Mouse (Mus musculus): Measurements from ENCODE around the gene Sez6l. TPM values are rescaled to one million over a fixed set of nuclear protein-coding genes. Genes with fewer than 3 reads are reported as not detected.

Sez6l gene
- polyA plus RNA-seq, 1 experiment from 2014 or later = 0.08 TPM

DNA sequence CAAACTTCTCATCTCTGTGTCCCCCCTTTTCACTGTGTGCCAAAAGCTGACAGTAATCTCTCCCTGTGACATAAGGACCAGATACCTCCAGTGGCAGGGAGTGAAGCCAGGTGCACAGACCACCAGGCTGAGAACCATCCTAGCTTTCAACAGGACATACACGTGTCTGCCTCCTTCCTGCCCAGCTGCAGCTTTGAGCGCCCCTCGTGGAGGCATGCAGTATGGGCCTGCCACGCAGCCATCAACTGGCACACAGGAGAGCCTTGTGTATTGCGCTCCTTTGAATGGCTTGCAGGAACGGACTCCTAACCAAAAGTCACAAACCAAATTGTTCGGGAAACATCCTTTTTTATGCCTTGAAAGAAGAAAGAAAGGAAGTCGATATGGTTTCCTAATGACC is 3.1 kb downstream of the Sez6l start:
- WGBS = 10% methylated on average over 8 of the region's 8 CpGs
- Histone ChIP-seq H3K36me3 (ENCODE audit: control insufficient read depth, insufficient read depth, low read length) (no peaks in the 10 kb centered on the region), H3K4me2 (no peak overlapping the region), H3K9ac (ENCODE audit: low read depth, low read length) (no peak overlapping the region), H3K4me1 (replicated peaks; ENCODE audit: control insufficient read depth, insufficient read depth, low read length) (no peaks in the 10 kb centered on the region), H3K9me3 (ENCODE audit: control insufficient read depth, low read length) (no peaks in the 10 kb centered on the region), H3K4me3 (ENCODE audit: low read depth, low read length) (no peak overlapping the region), H3K27ac (ENCODE audit: low read depth, low read length) (no peak overlapping the region), H3K27me3 (replicated peaks; ENCODE audit: control insufficient read depth, insufficient read depth, low read length) (peaks cover 43% of the 10 kb centered on the region)
- DNase-seq (ENCODE audit: low spot score) = no peak
- ATAC-seq (replicated peaks; ENCODE audit: low FRiP score) = no peak

DNA sequence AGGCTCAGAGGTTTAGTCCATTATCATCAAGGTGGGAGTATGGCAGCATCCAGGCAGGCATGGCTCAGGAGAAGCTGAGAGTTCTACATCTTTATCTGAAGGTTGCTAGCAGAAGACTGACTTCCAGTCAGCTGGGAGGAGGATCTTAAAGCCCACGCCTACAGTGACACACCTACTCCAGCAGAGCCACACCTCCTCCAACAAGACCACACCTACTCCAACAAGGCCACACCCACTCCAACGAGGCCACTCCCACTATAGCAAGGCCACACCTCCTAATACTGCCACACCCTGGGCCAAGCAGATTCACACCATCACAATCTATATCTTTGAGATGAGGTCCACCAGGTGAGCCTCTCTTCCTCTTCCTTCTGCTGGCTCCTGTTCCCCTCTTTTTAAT is 4.8 kb downstream of the Sez6l start:
- ATAC-seq (replicated peaks; ENCODE audit: low FRiP score) = no peak
- Histone ChIP-seq H3K9me3 (ENCODE audit: control insufficient read depth, low read length) (no peaks in the 10 kb centered on the region), H3K36me3 (ENCODE audit: control insufficient read depth, insufficient read depth, low read length) (no peaks in the 10 kb centered on the region), H3K9ac (ENCODE audit: low read depth, low read length) (no peak overlapping the region), H3K4me1 (replicated peaks; ENCODE audit: control insufficient read depth, insufficient read depth, low read length) (no peaks in the 10 kb centered on the region), H3K4me2 (no peak overlapping the region), H3K27me3 (replicated peaks; ENCODE audit: control insufficient read depth, insufficient read depth, low read length) (peaks cover 27% of the 10 kb centered on the region), H3K4me3 (ENCODE audit: low read depth, low read length) (no peak overlapping the region), H3K27ac (ENCODE audit: low read depth, low read length) (no peak overlapping the region)
- no peak for DNase-seq (ENCODE audit: low spot score)
- WGBS = 38% methylated on average over 2 of the region's 2 CpGs

DNA sequence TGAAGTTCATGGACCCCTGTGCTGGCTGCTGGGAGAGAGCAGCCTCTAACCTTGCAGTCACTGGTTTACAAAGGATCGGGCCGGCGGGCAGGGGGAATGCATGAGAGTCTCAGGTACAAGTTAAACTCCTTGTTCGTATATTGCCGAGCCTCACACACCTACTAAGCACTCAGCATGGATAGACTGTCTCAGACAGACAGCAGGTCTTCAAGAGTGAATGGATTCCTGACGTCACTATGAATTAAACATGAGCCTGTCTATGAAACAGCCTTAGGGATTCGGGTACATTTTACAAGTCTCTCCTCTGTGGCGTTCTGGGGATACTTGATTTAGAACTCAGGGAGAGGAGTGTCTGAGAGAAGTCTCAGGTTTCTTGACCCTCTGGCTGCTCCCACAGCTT is 11.5 kb downstream of the Sez6l start:
- ATAC-seq (replicated peaks; ENCODE audit: low FRiP score) = no peak
- H3K9me3 ChIP-seq (ENCODE audit: control insufficient read depth, low read length) = no peaks in the 10 kb centered on the region
- H3K4me3 ChIP-seq (ENCODE audit: low read depth, low read length) = no peak overlapping the region
- no peaks in the 10 kb centered on the region for H3K36me3 ChIP-seq (ENCODE audit: control insufficient read depth, insufficient read depth, low read length)
- no peak overlapping the region for H3K4me2 ChIP-seq
- 62% methylated on average over 8 of the region's 8 CpGs for WGBS
- H3K27ac ChIP-seq (ENCODE audit: low read depth, low read length) = no peak overlapping the region
- no peak for DNase-seq (ENCODE audit: low spot score)
- no peak overlapping the region for H3K9ac ChIP-seq (ENCODE audit: low read depth, low read length)
- H3K4me1 ChIP-seq (replicated peaks; ENCODE audit: control insufficient read depth, insufficient read depth, low read length) = no peaks in the 10 kb centered on the region
- no peaks in the 10 kb centered on the region for H3K27me3 ChIP-seq (replicated peaks; ENCODE audit: control insufficient read depth, insufficient read depth, low read length)

DNA sequence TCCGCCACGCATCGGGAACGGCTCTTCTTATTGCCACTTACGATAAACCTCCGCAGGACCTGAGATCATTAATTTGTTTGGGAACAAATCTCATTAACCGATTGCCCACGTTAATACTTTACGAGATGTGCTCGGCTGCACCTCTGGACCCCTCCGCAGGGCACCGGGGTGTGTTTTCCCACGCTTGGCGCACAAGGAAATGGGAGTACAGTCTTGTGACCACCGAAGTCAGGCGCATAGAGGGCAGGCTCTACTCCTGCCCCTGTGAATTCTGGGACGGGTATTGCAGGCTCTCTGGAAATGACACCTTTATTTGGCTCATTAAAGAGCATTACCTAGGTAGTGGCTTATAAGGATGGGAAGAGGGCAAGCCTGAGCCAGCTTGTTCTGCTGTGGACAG is 11.9 kb downstream of the Sez6l start:
- no peaks in the 10 kb centered on the region for H3K36me3 ChIP-seq (ENCODE audit: control insufficient read depth, insufficient read depth, low read length)
- H3K4me3 ChIP-seq (ENCODE audit: low read depth, low read length) = no peak overlapping the region
- H3K4me1 ChIP-seq (replicated peaks; ENCODE audit: control insufficient read depth, insufficient read depth, low read length) = no peaks in the 10 kb centered on the region
- no peak overlapping the region for H3K27ac ChIP-seq (ENCODE audit: low read depth, low read length)
- no peak for DNase-seq (ENCODE audit: low spot score)
- no peak overlapping the region for H3K4me2 ChIP-seq
- no peak for ATAC-seq (replicated peaks; ENCODE audit: low FRiP score)
- no peak overlapping the region for H3K9ac ChIP-seq (ENCODE audit: low read depth, low read length)
- no peaks in the 10 kb centered on the region for H3K27me3 ChIP-seq (replicated peaks; ENCODE audit: control insufficient read depth, insufficient read depth, low read length)
- no peaks in the 10 kb centered on the region for H3K9me3 ChIP-seq (ENCODE audit: control insufficient read depth, low read length)
- 86% methylated on average over 17 of the region's 17 CpGs for WGBS

DNA sequence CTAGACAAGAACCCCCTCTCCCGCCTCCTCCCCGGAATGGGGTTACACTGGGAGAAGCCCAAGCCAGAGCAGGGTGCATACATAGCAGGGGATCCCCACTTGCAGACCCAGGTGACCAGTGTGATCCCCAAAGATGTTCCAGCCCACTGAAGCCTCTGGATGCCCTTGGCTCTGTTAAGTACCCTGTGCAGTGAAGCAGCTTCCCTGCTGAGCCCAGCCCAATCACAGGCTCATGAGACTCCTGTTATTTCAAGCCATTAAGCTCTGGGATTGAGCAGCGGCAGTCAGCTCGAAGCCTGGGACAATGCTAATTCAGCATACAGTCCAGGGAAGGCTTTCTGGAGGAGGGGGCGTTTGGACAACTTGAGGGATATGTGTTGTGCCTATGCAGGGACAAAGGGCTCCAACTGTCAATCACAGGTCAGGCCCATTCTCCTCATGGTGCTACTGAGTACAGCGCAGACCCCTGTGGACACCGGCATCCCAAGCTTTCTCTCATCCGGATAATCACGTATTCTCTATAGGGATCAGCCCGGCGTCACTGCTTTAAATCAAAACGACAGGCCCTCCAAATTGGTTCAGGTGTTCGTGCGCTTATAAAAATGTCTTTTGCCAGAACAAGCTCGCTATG is 16.0 kb downstream of the Sez6l start:
- WGBS = 73% methylated on average over 15 of the region's 15 CpGs
- no peak for ATAC-seq (replicated peaks; ENCODE audit: low FRiP score)
- Histone ChIP-seq H3K27ac (ENCODE audit: low read depth, low read length) (no peak overlapping the region), H3K36me3 (ENCODE audit: control insufficient read depth, insufficient read depth, low read length) (no peaks in the 10 kb centered on the region), H3K4me3 (ENCODE audit: low read depth, low read length) (no peak overlapping the region), H3K4me2 (no peak overlapping the region), H3K4me1 (replicated peaks; ENCODE audit: control insufficient read depth, insufficient read depth, low read length) (no peaks in the 10 kb centered on the region), H3K9me3 (ENCODE audit: control insufficient read depth, low read length) (no peaks in the 10 kb centered on the region), H3K27me3 (replicated peaks; ENCODE audit: control insufficient read depth, insufficient read depth, low read length) (no peaks in the 10 kb centered on the region), H3K9ac (ENCODE audit: low read depth, low read length) (no peak overlapping the region)
- DNase-seq (ENCODE audit: low spot score) = no peak

DNA sequence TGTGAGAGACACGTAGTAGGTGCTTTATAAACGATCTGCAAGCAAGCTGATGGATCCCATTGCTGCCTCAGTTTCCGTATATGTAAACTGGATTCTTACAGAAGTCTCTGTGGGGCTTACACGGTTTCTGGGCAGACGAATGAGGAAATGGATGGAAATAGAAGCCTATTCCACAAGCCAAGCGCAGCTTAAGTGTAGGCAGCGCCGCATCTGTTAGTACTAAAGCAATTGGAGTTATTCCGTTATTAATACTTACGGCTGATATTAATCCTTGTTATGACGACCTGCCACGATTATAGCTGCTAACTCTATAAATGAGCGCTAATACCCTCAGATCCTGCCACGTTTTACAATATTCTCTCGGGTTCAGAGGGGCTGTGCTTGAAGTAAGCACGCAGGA is 16.8 kb downstream of the Sez6l start:
- Histone ChIP-seq H3K4me3 (ENCODE audit: low read depth, low read length) (no peak overlapping the region), H3K27ac (ENCODE audit: low read depth, low read length) (no peak overlapping the region), H3K4me2 (no peak overlapping the region), H3K36me3 (ENCODE audit: control insufficient read depth, insufficient read depth, low read length) (no peaks in the 10 kb centered on the region), H3K9me3 (ENCODE audit: control insufficient read depth, low read length) (no peaks in the 10 kb centered on the region), H3K27me3 (replicated peaks; ENCODE audit: control insufficient read depth, insufficient read depth, low read length) (no peaks in the 10 kb centered on the region), H3K4me1 (replicated peaks; ENCODE audit: control insufficient read depth, insufficient read depth, low read length) (no peaks in the 10 kb centered on the region), H3K9ac (ENCODE audit: low read depth, low read length) (no peak overlapping the region)
- DNase-seq (ENCODE audit: low spot score) (no peak), ATAC-seq (replicated peaks; ENCODE audit: low FRiP score) (no peak)
- WGBS = 75% methylated on average over 16 of the region's 16 CpGs

DNA sequence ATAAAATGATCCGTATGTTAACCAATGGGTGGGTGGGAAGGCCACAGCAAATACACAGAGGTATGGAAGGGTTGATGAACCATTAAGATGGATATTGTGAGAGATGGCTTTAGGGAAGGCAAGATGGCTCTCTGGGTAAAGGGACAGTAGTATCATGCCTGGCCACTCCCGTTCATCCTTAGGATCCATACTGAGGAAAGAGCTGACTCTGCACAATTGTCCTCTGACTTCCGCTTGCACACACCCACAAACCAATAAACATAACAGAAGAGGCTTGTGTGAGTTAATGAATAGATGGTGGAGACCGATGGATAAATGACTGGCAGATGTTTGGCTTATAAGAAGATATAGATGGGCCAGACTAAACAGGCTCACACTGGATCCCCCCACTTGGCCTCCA is 19.6 kb downstream of the Sez6l start:
- ATAC-seq (replicated peaks; ENCODE audit: low FRiP score) = no peak
- 85% methylated on average over 4 of the region's 4 CpGs for WGBS
- no peaks in the 10 kb centered on the region for H3K27me3 ChIP-seq (replicated peaks; ENCODE audit: control insufficient read depth, insufficient read depth, low read length)

DNA sequence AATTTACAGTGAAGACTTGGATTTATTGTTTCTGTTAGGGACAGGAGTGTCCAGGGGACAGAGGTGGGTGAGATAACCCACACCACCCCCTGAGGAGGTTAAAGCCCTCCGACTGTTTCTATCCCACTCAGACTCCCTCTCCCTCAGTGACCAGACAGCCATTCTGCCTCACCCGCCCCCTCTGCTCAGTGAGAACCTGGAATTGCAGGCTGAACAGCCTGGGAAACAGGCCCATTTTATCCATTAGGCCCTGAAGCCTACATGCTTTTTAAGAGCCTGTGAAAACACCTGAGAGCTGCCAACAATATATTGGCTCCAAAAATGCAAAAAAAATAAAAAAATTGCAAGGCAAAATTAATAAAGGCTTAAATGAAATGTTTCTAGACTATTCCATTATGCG is 20.3 kb downstream of the Sez6l start:
- no peaks in the 10 kb centered on the region for H3K9me3 ChIP-seq (ENCODE audit: control insufficient read depth, low read length)
- no peaks in the 10 kb centered on the region for H3K36me3 ChIP-seq (ENCODE audit: control insufficient read depth, insufficient read depth, low read length)
- no peak overlapping the region for H3K4me3 ChIP-seq (ENCODE audit: low read depth, low read length)
- H3K4me1 ChIP-seq (replicated peaks; ENCODE audit: control insufficient read depth, insufficient read depth, low read length) = no peaks in the 10 kb centered on the region
- no peak overlapping the region for H3K9ac ChIP-seq (ENCODE audit: low read depth, low read length)
- H3K27me3 ChIP-seq (replicated peaks; ENCODE audit: control insufficient read depth, insufficient read depth, low read length) = no peaks in the 10 kb centered on the region
- WGBS = 67% methylated on average over 3 of the region's 3 CpGs
- no peak overlapping the region for H3K27ac ChIP-seq (ENCODE audit: low read depth, low read length)
- ATAC-seq (replicated peaks; ENCODE audit: low FRiP score) (no peak), DNase-seq (ENCODE audit: low spot score) (no peak)
- H3K4me2 ChIP-seq = no peak overlapping the region

More for the DNA sequence above, 19.6 kb downstream of the Sez6l start:
- no peak for DNase-seq (ENCODE audit: low spot score)
- Histone ChIP-seq H3K4me3 (ENCODE audit: low read depth, low read length) (no peak overlapping the region), H3K27ac (ENCODE audit: low read depth, low read length) (no peak overlapping the region), H3K4me2 (no peak overlapping the region), H3K4me1 (replicated peaks; ENCODE audit: control insufficient read depth, insufficient read depth, low read length) (no peaks in the 10 kb centered on the region), H3K36me3 (ENCODE audit: control insufficient read depth, insufficient read depth, low read length) (no peaks in the 10 kb centered on the region), H3K9ac (ENCODE audit: low read depth, low read length) (no peak overlapping the region), H3K9me3 (ENCODE audit: control insufficient read depth, low read length) (no peaks in the 10 kb centered on the region)

DNA sequence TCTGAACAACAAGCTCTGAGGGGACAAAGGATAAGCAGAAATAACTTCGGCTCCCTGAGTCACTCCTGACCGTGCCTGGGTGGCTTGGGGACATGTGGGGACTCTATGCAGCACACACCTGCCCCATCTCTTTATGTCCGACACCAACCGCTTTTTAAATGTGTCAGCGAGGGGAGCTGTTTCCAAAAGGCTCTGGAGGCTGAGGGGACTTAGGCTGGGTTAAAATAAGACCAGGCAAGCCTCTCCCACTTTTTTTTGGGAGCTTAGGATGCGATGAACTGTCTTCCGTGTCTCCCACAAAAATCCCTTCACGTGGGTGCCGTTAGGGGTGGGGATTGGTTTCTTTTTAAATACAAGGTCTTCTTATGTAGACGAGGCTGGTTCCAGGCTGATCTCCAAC is 22.5 kb downstream of the Sez6l start:
- ATAC-seq (replicated peaks; ENCODE audit: low FRiP score) = no peak
- Histone ChIP-seq H3K4me2 (no peak overlapping the region), H3K27ac (ENCODE audit: low read depth, low read length) (no peak overlapping the region), H3K9me3 (ENCODE audit: control insufficient read depth, low read length) (no peaks in the 10 kb centered on the region), H3K36me3 (ENCODE audit: control insufficient read depth, insufficient read depth, low read length) (no peaks in the 10 kb centered on the region), H3K9ac (ENCODE audit: low read depth, low read length) (no peak overlapping the region), H3K27me3 (replicated peaks; ENCODE audit: control insufficient read depth, insufficient read depth, low read length) (no peaks in the 10 kb centered on the region), H3K4me3 (ENCODE audit: low read depth, low read length) (no peak overlapping the region), H3K4me1 (replicated peaks; ENCODE audit: control insufficient read depth, insufficient read depth, low read length) (no peaks in the 10 kb centered on the region)
- DNase-seq (ENCODE audit: low spot score) = no peak
- WGBS = 67% methylated on average over 10 of the region's 10 CpGs

Data from liver, embryonic 11.5 days (tissue).